Mouse (Mus musculus) urinary bladder, postnatal 25 days (tissue): ENCODE results near the gene Vmn1r210.
"Not testable (repeated sequence)": the region's sequence is repeated elsewhere in the genome, so short reads cannot be mapped to it uniquely, and the experiment has no call there.

ENCODE experiments used
- DNase-seq: peaks from one replicate; pipeline ENCODE4 v3.0.0; 2022; ENCODE audit warnings: low spot score

The Vmn1r210 gene

GRCm38 (mm10) chr13:22831248-22831647 is at the start of gene Vmn1r210:
Gene Vmn1r210, minus strand, starts transcription at chr13:22831348.
- DNase-seq = no peak

- no peak for DNase-seq
Observed at GRCm38 (mm10) chr13:22879257-22879656, 48.1 kb upstream of the Vmn1r210 start.

- no peak for DNase-seq
Observed at GRCm38 (mm10) chr13:22857461-22857860, 26.3 kb upstream of the Vmn1r210 start, which contains the start of gene Vmn1r211. Gene Vmn1r211, minus strand, starts transcription at chr13:22857561.

- no peak for DNase-seq
Observed at GRCm38 (mm10) chr13:22854760-22855159, 23.6 kb upstream of the Vmn1r210 start.

- no peak for DNase-seq
Observed at GRCm38 (mm10) chr13:22846798-22847197, 15.7 kb upstream of the Vmn1r210 start.

- not testable (repeated sequence) for DNase-seq
Observed at GRCm38 (mm10) chr13:22844304-22844703, 13.2 kb upstream of the Vmn1r210 start.

GRCm38 (mm10) chr13:22829395-22829794 is 1.8 kb downstream of the Vmn1r210 start:
- not testable (repeated sequence) for DNase-seq

- DNase-seq = not testable (repeated sequence)
Observed at GRCm38 (mm10) chr13:22821601-22822000, 9.5 kb downstream of the Vmn1r210 start.

- DNase-seq = not testable (repeated sequence)
Observed at GRCm38 (mm10) chr13:22809582-22809981, 21.6 kb downstream of the Vmn1r210 start, which contains the start of gene Vmn1r209. Gene Vmn1r209, minus strand, starts transcription at chr13:22809682.

- DNase-seq = not testable (repeated sequence)
Observed at GRCm38 (mm10) chr13:22788096-22788495, 43.1 kb downstream of the Vmn1r210 start.

GRCm38 (mm10) chr13:22784159-22784558 is 47.0 kb downstream of the Vmn1r210 start:
- not testable (repeated sequence) for DNase-seq

GRCm38 (mm10) chr13:22777300-22777699 is 53.8 kb downstream of the Vmn1r210 start, which contains the start of gene Vmn1r208:
Gene Vmn1r208, minus strand, starts transcription at chr13:22777400.
- not testable (repeated sequence) for DNase-seq
